Mouse (Mus musculus) E14TG2a.4 (cell line): ENCODE measurements around the gene Smyd3.

ENCODE experiments used
- CTCF ChIP-seq: conservative IDR thresholded peaks from 2 replicates; pipeline ENCODE4 v1.5.1; 2014; ENCODE audit warnings: low read length
- NANOG ChIP-seq: IDR thresholded peaks from 2 replicates; pipeline ENCODE4 v1.6.1; 2014; ENCODE audit warnings: borderline replicate concordance, low read length, mixed read lengths

DNA sequence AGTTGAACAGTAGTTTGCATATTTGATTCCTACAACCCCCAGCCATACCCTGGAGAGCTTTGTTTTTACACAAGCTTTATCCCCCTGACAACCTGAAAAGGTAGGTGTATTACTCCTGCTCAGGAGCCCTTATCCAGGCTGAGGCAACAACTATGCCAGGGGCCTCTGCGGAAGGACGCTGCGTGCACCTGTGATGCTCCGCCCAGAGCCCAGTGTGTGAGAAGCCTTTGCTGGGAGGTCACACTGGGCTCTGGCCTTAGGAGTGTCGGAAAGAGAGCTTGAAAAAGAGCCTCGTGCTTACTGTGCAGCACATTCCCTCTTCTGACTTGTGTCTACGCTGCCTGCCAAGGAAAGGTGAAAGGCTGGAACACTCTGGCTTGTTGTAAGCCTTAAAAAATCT, 34.9 kb upstream of the Smyd3 start:
- no peak for TF ChIP-seq CTCF
- no peak for TF ChIP-seq NANOG
